Mouse (Mus musculus) liver, adult 2 months (tissue): ENCODE results near the gene Disc1. TPM values are rescaled to one million over a fixed set of nuclear protein-coding genes. Genes with fewer than 3 reads are reported as not detected.

ENCODE experiments used
- DNase-seq: peaks from one replicate; pipeline ENCODE4 v3.0.0-alpha.2; 2011; ENCODE audit warnings: low read depth, low spot score; ENCODE audit errors: extremely low read depth
- H3K27ac ChIP-seq: fragments of 200-500 bp; replicated peaks from 2 replicates; pipeline ENCODE4 v1.5.1; 2012; ENCODE audit warnings: low read depth, mild to moderate bottlenecking, control low read depth, inconsistent platforms, low read length; ENCODE audit not compliant: insufficient read depth
- H3K27me3 ChIP-seq: fragments of 200-500 bp; 2 replicates; pipeline ENCODE4 v1.6.1; 2012; ENCODE audit warnings: mild to moderate bottlenecking, moderate library complexity, low read length, inconsistent platforms; ENCODE audit not compliant: control insufficient read depth, insufficient read depth
- H3K36me3 ChIP-seq: fragments of 200-500 bp; 2 replicates; pipeline ENCODE4 v1.6.1; 2012; ENCODE audit warnings: low read length, inconsistent platforms; ENCODE audit not compliant: control insufficient read depth, insufficient read depth
- H3K4me1 ChIP-seq: fragments of 200-500 bp; 2 replicates; pipeline ENCODE4 v1.6.1; 2011; ENCODE audit warnings: low read length; ENCODE audit not compliant: control insufficient read depth, insufficient read depth
- H3K4me3 ChIP-seq: fragments of 200-500 bp; 2 replicates; pipeline ENCODE4 v1.5.1; 2011; ENCODE audit warnings: low read depth, mild to moderate bottlenecking, control low read depth, low read length, moderate library complexity; ENCODE audit not compliant: insufficient read depth
- H3K79me2 ChIP-seq: fragments of 200-500 bp; 2 replicates; pipeline ENCODE4 v1.6.1; 2012; ENCODE audit warnings: inconsistent platforms, mild to moderate bottlenecking, low read length, moderate library complexity; ENCODE audit not compliant: control insufficient read depth, insufficient read depth
- H3K9ac ChIP-seq: fragments of 200-500 bp; 2 replicates; pipeline ENCODE4 v1.6.1; 2012; ENCODE audit warnings: low read depth, mild to moderate bottlenecking, control low read depth, inconsistent platforms, low read length
- CTCF ChIP-seq: fragments of 200-500 bp; IDR thresholded peaks from 2 replicates; pipeline ENCODE4 v1.5.1; 2011; ENCODE audit warnings: low read depth, low read length, control low read depth
- POLR2A ChIP-seq: fragments of 200-500 bp; IDR thresholded peaks from 2 replicates; pipeline ENCODE4 v1.6.1; 2011; ENCODE audit warnings: low read length, control low read depth; ENCODE audit not compliant: insufficient read depth; ENCODE audit errors: extremely low read depth
- WGBS: fragments of 180-500 bp; shearing (Covaris S2); methylation state at CpG from one replicate; pipeline ENCODE4 v1.1.7; 2018; 5-methylcytosine and 5-hydroxymethylcytosine counted together
- polyA plus RNA-seq: library from polyadenylated mRNA; depleted of rRNA; stranded (reverse); fragments of >200 nt; gene quantifications from 2 replicates; pipeline ENCODE4 v1.2.3, GENCODE M21; 2012
- total RNA-seq: library from RNA; depleted of rRNA; stranded (reverse); fragments of >200 nt; gene quantifications from 2 replicates; pipeline ENCODE4 v1.2.3, GENCODE M21; 2014

Disc1 gene
- total and polyA plus RNA-seq, 2 experiments = 0.16 to 0.37 TPM

DNA sequence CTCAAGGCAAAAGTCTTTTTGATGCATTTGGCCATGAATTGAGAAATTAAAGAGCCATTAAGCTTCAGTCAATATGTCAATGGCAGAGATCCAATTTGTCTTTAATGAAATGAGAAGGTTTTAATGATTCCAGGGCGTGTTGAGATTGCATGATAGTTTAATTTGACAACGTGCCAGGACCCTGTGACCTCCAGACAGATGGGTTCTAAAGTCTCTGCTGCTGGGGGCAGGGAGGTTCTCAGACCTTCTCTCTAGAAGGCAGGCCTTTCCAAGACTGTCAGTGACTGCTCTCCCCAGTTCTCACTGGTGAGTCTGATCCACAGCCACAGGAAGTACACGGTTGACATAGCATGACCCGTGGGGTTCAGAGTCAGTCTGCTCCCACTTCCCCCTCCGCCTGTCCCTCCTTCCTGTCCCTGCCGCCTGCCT, 170.3 kb downstream of the Disc1 start:
- no peak overlapping the region for H3K4me3 ChIP-seq
- no peaks in the 10 kb centered on the region for H3K27me3 ChIP-seq
- peak; percentile 67 for DNase-seq
- WGBS = 37% methylated on average over 6 of the region's 6 CpGs
- no peak overlapping the region for H3K27ac ChIP-seq
- no peaks in the 10 kb centered on the region for H3K36me3 ChIP-seq
- no peaks in the 10 kb centered on the region for H3K79me2 ChIP-seq
- TF ChIP-seq CTCF (no peak), POLR2A (no peak)
- no peak overlapping the region for H3K9ac ChIP-seq
- no peaks in the 10 kb centered on the region for H3K4me1 ChIP-seq

DNA sequence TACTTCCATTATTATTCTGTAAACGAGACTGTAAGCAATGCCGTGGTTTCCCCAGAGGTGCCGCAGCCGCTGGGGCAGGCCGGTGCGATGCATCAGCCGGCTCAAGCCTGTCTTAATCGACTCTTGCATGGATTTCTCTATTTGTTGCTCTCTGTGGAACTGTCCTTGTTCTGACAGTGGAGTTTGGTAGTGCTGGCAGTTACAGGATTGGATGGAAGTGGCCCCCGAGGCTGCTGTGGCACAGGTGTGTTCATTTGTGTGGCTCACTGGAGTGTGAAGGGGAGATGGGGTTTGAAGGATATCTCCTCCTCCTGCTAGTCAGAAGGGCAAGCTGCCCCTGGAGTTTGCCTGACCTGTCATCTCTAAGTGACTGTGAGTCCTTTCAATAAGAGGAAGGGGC, 171.3 kb downstream of the Disc1 start:
- H3K9ac ChIP-seq = no peak overlapping the region
- no peaks in the 10 kb centered on the region for H3K27me3 ChIP-seq
- no peaks in the 10 kb centered on the region for H3K79me2 ChIP-seq
- DNase-seq = no peak
- TF ChIP-seq POLR2A (no peak), CTCF (no peak)
- no peaks in the 10 kb centered on the region for H3K36me3 ChIP-seq
- 95% methylated on average over 9 of the region's 9 CpGs for WGBS
- H3K4me3 ChIP-seq = no peak overlapping the region
- no peak overlapping the region for H3K27ac ChIP-seq
- no peaks in the 10 kb centered on the region for H3K4me1 ChIP-seq

DNA sequence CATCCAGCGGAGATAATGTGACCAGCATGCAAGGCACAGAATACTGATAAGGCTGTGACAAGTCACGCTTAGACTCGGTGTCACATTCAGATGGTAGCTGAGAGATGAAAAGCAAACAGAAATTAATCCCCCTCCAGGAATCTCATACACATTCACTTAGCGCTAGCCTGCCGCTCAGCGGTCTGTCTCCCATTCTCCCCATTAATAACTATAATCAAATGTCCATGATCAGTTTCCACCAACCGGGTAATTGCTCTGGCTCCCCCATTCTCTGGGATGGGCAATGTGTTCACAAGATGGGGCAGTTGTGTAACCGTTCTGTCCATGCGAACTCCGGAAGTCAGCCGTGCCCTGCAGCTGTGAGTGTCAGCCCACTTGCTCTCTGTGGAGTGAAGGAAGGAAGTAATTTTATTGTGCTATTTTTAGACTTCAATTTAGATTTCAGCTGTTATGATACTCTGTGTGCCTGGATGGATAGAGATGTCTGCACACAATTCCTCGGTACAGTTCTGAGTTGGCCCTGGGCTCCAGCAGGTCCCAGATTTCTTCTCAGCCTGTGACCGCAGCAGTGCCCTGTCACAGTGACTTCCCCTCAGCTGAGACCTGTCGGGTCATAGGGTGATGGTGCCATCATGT, 173.1 kb downstream of the Disc1 start:
- 71% methylated on average over 14 of the region's 14 CpGs for WGBS
- Histone ChIP-seq H3K27ac (no peak overlapping the region), H3K36me3 (no peaks in the 10 kb centered on the region), H3K4me3 (no peak overlapping the region), H3K27me3 (no peaks in the 10 kb centered on the region), H3K9ac (no peak overlapping the region), H3K79me2 (no peaks in the 10 kb centered on the region), H3K4me1 (no peaks in the 10 kb centered on the region)
- TF ChIP-seq POLR2A = no peak
- TF ChIP-seq CTCF = no peak
- peak; percentile 10 for DNase-seq

DNA sequence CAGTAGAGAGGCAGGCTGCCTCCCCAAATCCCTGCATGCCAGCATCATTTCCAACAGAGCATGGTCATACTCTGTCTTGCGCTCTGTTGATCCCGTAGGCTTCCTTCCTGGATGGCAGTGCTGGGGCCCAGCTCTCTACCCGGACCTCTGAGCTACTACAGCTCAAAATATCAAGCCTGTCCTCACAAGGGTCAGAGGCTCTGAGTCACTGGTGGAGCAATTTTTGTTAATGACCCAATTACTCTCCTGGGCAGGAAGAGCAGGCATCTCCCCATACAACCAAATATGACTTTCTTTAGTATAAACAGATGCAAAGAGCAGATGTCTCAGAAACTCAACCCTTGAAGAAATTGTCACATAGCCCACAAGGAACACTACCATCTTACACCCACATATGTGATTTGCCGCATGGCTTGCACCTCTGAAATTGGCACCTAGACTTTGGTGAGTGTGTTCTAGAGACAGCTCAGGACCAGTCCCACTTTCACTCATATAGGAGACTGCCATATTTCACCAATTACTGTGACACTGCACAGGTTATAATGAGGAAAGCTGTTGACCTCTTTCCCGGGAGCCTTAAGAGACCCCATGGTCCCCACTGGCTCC, 176.6 kb downstream of the Disc1 start:
- H3K27ac ChIP-seq = no peak overlapping the region
- H3K4me1 ChIP-seq = no peaks in the 10 kb centered on the region
- no peak overlapping the region for H3K4me3 ChIP-seq
- H3K79me2 ChIP-seq = no peaks in the 10 kb centered on the region
- TF ChIP-seq POLR2A = no peak
- TF ChIP-seq CTCF = no peak
- no peak overlapping the region for H3K9ac ChIP-seq
- DNase-seq = no peak
- 91% methylated on average over 5 of the region's 5 CpGs for WGBS
- no peaks in the 10 kb centered on the region for H3K27me3 ChIP-seq
- no peaks in the 10 kb centered on the region for H3K36me3 ChIP-seq

DNA sequence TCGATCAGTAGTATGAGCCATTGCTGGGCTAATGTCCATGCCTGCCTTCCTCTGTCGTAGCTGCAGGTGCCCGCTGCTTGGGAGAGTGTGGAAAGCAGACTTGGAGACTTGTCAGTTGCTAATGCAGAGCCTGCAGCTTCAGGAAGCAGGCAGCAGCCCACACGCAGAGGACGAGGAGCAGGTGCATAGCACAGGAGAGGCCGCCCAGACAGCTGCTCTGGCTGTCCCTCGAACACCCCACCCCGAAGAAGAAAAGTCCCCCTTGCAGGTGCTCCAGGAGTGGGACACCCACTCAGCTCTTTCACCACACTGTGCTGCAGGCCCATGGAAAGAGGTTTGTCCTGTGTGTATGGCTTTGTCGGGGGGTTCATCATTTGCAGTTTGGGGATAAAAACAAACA, 178.7 kb downstream of the Disc1 start:
- H3K27ac ChIP-seq = no peak overlapping the region
- 91% methylated on average over 9 of the region's 9 CpGs for WGBS

More for the DNA sequence above, 178.7 kb downstream of the Disc1 start:
- no peaks in the 10 kb centered on the region for H3K36me3 ChIP-seq
- no peaks in the 10 kb centered on the region for H3K4me1 ChIP-seq
- no peak overlapping the region for H3K9ac ChIP-seq
- no peaks in the 10 kb centered on the region for H3K79me2 ChIP-seq
- no peaks in the 10 kb centered on the region for H3K27me3 ChIP-seq
- no peak overlapping the region for H3K4me3 ChIP-seq
- TF ChIP-seq CTCF = no peak
- no peak for TF ChIP-seq POLR2A
- DNase-seq = no peak
